In the genomic region with DNA sequence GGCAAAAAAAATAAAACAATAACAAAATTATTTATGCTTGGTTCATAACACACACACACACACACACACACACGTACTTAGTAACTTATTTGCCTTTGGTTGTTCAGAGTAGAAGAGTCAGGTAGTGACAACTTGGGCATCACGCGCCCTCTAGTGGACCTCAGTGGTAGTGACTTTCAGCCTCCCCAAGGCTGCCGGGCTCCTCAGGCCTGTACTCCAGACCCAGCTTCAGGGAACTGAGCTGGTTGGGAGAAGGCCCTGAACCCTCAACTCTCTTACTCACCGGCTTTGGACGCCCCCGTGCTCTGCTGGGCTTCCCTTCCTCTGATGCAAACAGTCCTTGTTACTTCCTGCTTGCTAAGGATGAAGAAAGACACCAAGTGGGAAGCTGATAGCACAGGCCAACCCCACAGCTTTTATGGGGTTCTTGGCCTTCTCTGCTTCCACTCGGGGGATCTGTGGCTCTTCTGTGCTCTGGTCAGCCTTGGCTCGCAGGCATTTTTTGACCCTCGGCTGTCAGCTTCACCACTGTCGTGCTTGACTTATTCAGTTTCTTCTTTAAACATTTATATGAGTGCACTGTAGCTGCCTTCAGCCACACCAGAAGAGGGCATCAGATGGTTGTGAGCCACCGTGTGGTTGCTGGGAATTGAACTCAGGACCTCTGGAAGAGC, we compare ENCODE assay signal across 9 mouse cellular contexts. TPM values are rescaled to one million over a fixed set of nuclear protein-coding genes. Genes with fewer than 3 reads are reported as not detected.
DNase-seq lines count a peak whose midpoint lies in the region; ATAC-seq lines count a peak whose summit lies in the region.
"Had no signal": no experiment of that assay in that cellular context is flagged by ENCODE, and none has a peak within 500 bp of the region (broad histone marks: within the 10 kb centered on the region; RNA-seq: fewer than 3 reads in every experiment).

No protein-coding gene starts in this region.

- no peak overlapping the region for H3K4me3 ChIP-seq in heart, embryonic 11.5 days (ENCODE audit: low read depth, low read length)
- H3K4me3 ChIP-seq in kidney, embryonic 15.5 days (replicated peaks): no peak overlapping the region
- no peak overlapping the region for H3K4me3 ChIP-seq in liver, embryonic 13.5 days (replicated peaks)
- H3K4me3 ChIP-seq in stomach, embryonic 14.5 days (ENCODE audit: low read depth, low read length): no peak overlapping the region
- H3K4me3 ChIP-seq: erythroblast, embryonic 14.5 days had no signal

- H3K36me3 ChIP-seq in heart, embryonic 11.5 days (ENCODE audit: control insufficient read depth, insufficient read depth, low read length): no peaks in the 10 kb centered on the region
- no peaks in the 10 kb centered on the region for H3K36me3 ChIP-seq in kidney, embryonic 15.5 days
- H3K36me3 ChIP-seq in liver, embryonic 13.5 days: no peaks in the 10 kb centered on the region
- H3K36me3 ChIP-seq in stomach, embryonic 14.5 days (ENCODE audit: control insufficient read depth, insufficient read depth, low read length): no peaks in the 10 kb centered on the region

- ATAC-seq in erythroblast, adult 5-6 weeks (replicated peaks; ENCODE audit: low FRiP score, poor library complexity, severe bottlenecking): peak; percentile 87
- peak; percentile 49 for ATAC-seq in heart, embryonic 11.5 days (replicated peaks; ENCODE audit: insufficient number of reproducible peaks, low FRiP score, low TSS enrichment)
- peak; percentile 83 for ATAC-seq in kidney, embryonic 15.5 days (replicated peaks; ENCODE audit: low FRiP score)
- peak; percentile 81 for ATAC-seq in liver, embryonic 13.5 days (ENCODE audit: low read depth)
- ATAC-seq in stomach, embryonic 14.5 days (ENCODE audit: insufficient number of reproducible peaks, insufficient read depth, low FRiP score, low read depth): peak; percentile 66; the same call in 1 of the 2 replicates

- H3K27me3 ChIP-seq in heart, embryonic 11.5 days (ENCODE audit: control insufficient read depth, insufficient read depth, low read length): no peaks in the 10 kb centered on the region
- no peaks in the 10 kb centered on the region for H3K27me3 ChIP-seq in kidney, embryonic 15.5 days
- peaks cover 3% of the 10 kb centered on the region; the same call in 1 of the 2 replicates for H3K27me3 ChIP-seq in liver, embryonic 13.5 days
- H3K27me3 ChIP-seq in stomach, embryonic 14.5 days (ENCODE audit: control insufficient read depth, insufficient read depth, low read length): no peaks in the 10 kb centered on the region

- H3K9me3 ChIP-seq in heart, embryonic 11.5 days (replicated peaks; ENCODE audit: control insufficient read depth, low read length): no peaks in the 10 kb centered on the region
- no peaks in the 10 kb centered on the region for H3K9me3 ChIP-seq in kidney, embryonic 15.5 days (replicated peaks)
- no peaks in the 10 kb centered on the region for H3K9me3 ChIP-seq in liver, embryonic 13.5 days (replicated peaks)
- H3K9me3 ChIP-seq in stomach, embryonic 14.5 days (ENCODE audit: control insufficient read depth, low read depth, low read length): no peaks in the 10 kb centered on the region

- peak overlapping the region; percentile 59; the same call in 1 of the 2 replicates for H3K27ac ChIP-seq in heart, embryonic 11.5 days (ENCODE audit: low read depth, low read length)
- H3K27ac ChIP-seq in kidney, embryonic 15.5 days: peak overlapping the region; percentile 51
- peak overlapping the region; percentile 60; the same call in 1 of the 2 replicates for H3K27ac ChIP-seq in liver, embryonic 13.5 days
- no peak overlapping the region for H3K27ac ChIP-seq in stomach, embryonic 14.5 days (ENCODE audit: low read length)

- H3K4me2 ChIP-seq in heart, embryonic 11.5 days: no peak overlapping the region; the same call in 1 of the 2 replicates
- no peak overlapping the region for H3K4me2 ChIP-seq in kidney, embryonic 15.5 days
- no peak overlapping the region for H3K4me2 ChIP-seq in liver, embryonic 13.5 days
- H3K4me2 ChIP-seq in stomach, embryonic 14.5 days (replicated peaks; ENCODE audit: low read depth, low read length): no peak overlapping the region

- 10% methylated on average over 12 of the region's 12 CpGs for WGBS in heart, embryonic 11.5 days (ENCODE audit: insufficient replicate concordance)
- WGBS in kidney, embryonic 15.5 days: 10% methylated on average over 12 of the region's 12 CpGs
- 7% methylated on average over 12 of the region's 12 CpGs for WGBS in liver, embryonic 13.5 days (ENCODE audit: insufficient replicate concordance)
- 10% methylated on average over 12 of the region's 12 CpGs for WGBS in stomach, embryonic 14.5 days

- H3K4me1 ChIP-seq in heart, embryonic 11.5 days (ENCODE audit: control insufficient read depth, insufficient read depth, low read length): peaks cover 11% of the 10 kb centered on the region
- H3K4me1 ChIP-seq in kidney, embryonic 15.5 days: peaks cover 12% of the 10 kb centered on the region
- H3K4me1 ChIP-seq in liver, embryonic 13.5 days (replicated peaks): peaks cover 20% of the 10 kb centered on the region
- H3K4me1 ChIP-seq in stomach, embryonic 14.5 days (ENCODE audit: control insufficient read depth, insufficient read depth, low read length): no peaks in the 10 kb centered on the region

- peak; percentile 94 for DNase-seq in CD4-positive, CD25-positive, alpha-beta regulatory T cell, adult 2 months (ENCODE audit: low read depth, low spot score)
- peak; percentile 92 for DNase-seq in brain, adult 2 months (ENCODE audit: low read depth, low spot score)
- peak; percentile 81 for DNase-seq in liver, embryonic 13.5 days
- peak; percentile 95 for DNase-seq in naive thymus-derived CD4-positive, alpha-beta T cell, adult 2 months (ENCODE audit: low read depth)

- peak overlapping the region; percentile 52; the same call in 1 of the 2 replicates for H3K9ac ChIP-seq in heart, embryonic 11.5 days (ENCODE audit: low read depth, low read length)
- peak overlapping the region; percentile 31; the same call in 1 of the 2 replicates for H3K9ac ChIP-seq in kidney, embryonic 15.5 days
- peak overlapping the region; percentile 27; the same call in 1 of the 2 replicates for H3K9ac ChIP-seq in liver, embryonic 13.5 days
- H3K9ac ChIP-seq in stomach, embryonic 14.5 days (replicated peaks; ENCODE audit: low read depth, low read length): no peak overlapping the region

RNA-seq across cellular contexts. Expression of gene Scyl1, which starts 15.4 kb away (rescaled TPM):
- 8.2 and 12.9 TPM in 2 replicates for total RNA-seq in erythroblast, adult 5-6 weeks (2015; ENCODE audit: low replicate concordance)
- 9.1 and 11.9 TPM in 2 replicates for total RNA-seq in erythroblast, adult 5-6 weeks (2017; ENCODE audit: low replicate concordance)
- 54.8 and 59.4 TPM in 2 replicates for polyA plus RNA-seq in heart, embryonic 11.5 days (2014; fragmentation: Nextera tagmentation; extraction: Ambion mirVana)
- polyA plus RNA-seq in kidney, embryonic 15.5 days (2015; fragmentation: Nextera tagmentation; extraction: Ambion mirVana): 69.6 and 76.0 TPM in 2 replicates
- 25.2 and 27.5 TPM in 2 replicates for polyA plus RNA-seq in liver, embryonic 13.5 days (2015; fragmentation: Nextera tagmentation; extraction: Ambion mirVana)
- polyA plus RNA-seq in stomach, embryonic 14.5 days (2014; fragmentation: Nextera tagmentation; extraction: Ambion mirVana): 67.6 and 72.1 TPM in 2 replicates

RNA-seq across cellular contexts. Expression of gene Ltbp3, which starts 45.9 kb away (rescaled TPM):
- 0.63 TPM in 1 of 2 replicates, not detected in the other for total RNA-seq in erythroblast, adult 5-6 weeks (2015; ENCODE audit: low replicate concordance)
- 0.68 TPM in 1 of 2 replicates, not detected in the other for total RNA-seq in erythroblast, adult 5-6 weeks (2017; ENCODE audit: low replicate concordance)
- 9.3 and 9.8 TPM in 2 replicates for polyA plus RNA-seq in heart, embryonic 11.5 days (2014; fragmentation: Nextera tagmentation; extraction: Ambion mirVana)
- 18.5 and 18.8 TPM in 2 replicates for polyA plus RNA-seq in kidney, embryonic 15.5 days (2015; fragmentation: Nextera tagmentation; extraction: Ambion mirVana)
- polyA plus RNA-seq in liver, embryonic 13.5 days (2015; fragmentation: Nextera tagmentation; extraction: Ambion mirVana): 1.1 and 2.7 TPM in 2 replicates
- 33.8 and 35.2 TPM in 2 replicates for polyA plus RNA-seq in stomach, embryonic 14.5 days (2014; fragmentation: Nextera tagmentation; extraction: Ambion mirVana)

RNA-seq across cellular contexts. Expression of gene Fam89b, which starts 57.1 kb away (rescaled TPM):
- 11.5 and 30.4 TPM in 2 replicates for total RNA-seq in erythroblast, adult 5-6 weeks (2015; ENCODE audit: low replicate concordance)
- total RNA-seq in erythroblast, adult 5-6 weeks (2017; ENCODE audit: low replicate concordance): 8.5 and 10.5 TPM in 2 replicates
- 75.5 and 81.6 TPM in 2 replicates for polyA plus RNA-seq in heart, embryonic 11.5 days (2014; fragmentation: Nextera tagmentation; extraction: Ambion mirVana)
- polyA plus RNA-seq in kidney, embryonic 15.5 days (2015; fragmentation: Nextera tagmentation; extraction: Ambion mirVana): 89.0 and 91.4 TPM in 2 replicates
- polyA plus RNA-seq in liver, embryonic 13.5 days (2015; fragmentation: Nextera tagmentation; extraction: Ambion mirVana): 44.5 and 47.0 TPM in 2 replicates
- 92.4 and 98.4 TPM in 2 replicates for polyA plus RNA-seq in stomach, embryonic 14.5 days (2014; fragmentation: Nextera tagmentation; extraction: Ambion mirVana)
